Mouse (Mus musculus) intestine, postnatal 0 days (tissue): ENCODE measurements around the gene Cip2a. TPM values are rescaled to one million over a fixed set of nuclear protein-coding genes. Genes with fewer than 3 reads are reported as not detected.
A peak's percentile ranks its signal among the peaks of the same experiment; 100 is the strongest.

Source experiments
- ATAC-seq: fragments of 200-750 bp; cut with Nextera tagmentation; 2 replicates; pipeline ENCODE4 v1.8.0; 2017; ENCODE audit warnings: mild to moderate bottlenecking, moderate TSS enrichment, moderate library complexity
- H3K27ac ChIP-seq: fragments of 300-500 bp; sonication (generic); 2 replicates; pipeline ENCODE4 v1.5.1; 2014; ENCODE audit warnings: mild to moderate bottlenecking, low read depth, low read length, moderate library complexity
- H3K27me3 ChIP-seq: fragments of 300-500 bp; sonication (generic); replicated peaks from 2 replicates; pipeline ENCODE4 v1.6.1; 2014; ENCODE audit warnings: low read length, mixed read lengths; ENCODE audit not compliant: control insufficient read depth, insufficient read depth
- H3K36me3 ChIP-seq: fragments of 300-500 bp; sonication (generic); 2 replicates; pipeline ENCODE4 v1.6.1; 2014; ENCODE audit warnings: mild to moderate bottlenecking, moderate library complexity; ENCODE audit not compliant: control insufficient read depth, insufficient read depth
- H3K4me1 ChIP-seq: fragments of 300-500 bp; sonication (generic); replicated peaks from 2 replicates; pipeline ENCODE4 v1.6.1; 2014; ENCODE audit warnings: antibody characterized with exemption, low read length, mixed read lengths; ENCODE audit not compliant: control insufficient read depth, insufficient read depth
- H3K4me2 ChIP-seq: fragments of 300-500 bp; sonication (generic); replicated peaks from 2 replicates; pipeline ENCODE4 v1.6.1; 2014; ENCODE audit warnings: low read depth, mild to moderate bottlenecking, moderate library complexity
- H3K4me3 ChIP-seq: fragments of 300-500 bp; sonication (generic); 2 replicates; pipeline ENCODE4 v1.5.1; 2014; ENCODE audit warnings: low read depth, low read length
- H3K9ac ChIP-seq: fragments of 300-500 bp; sonication (generic); 2 replicates; pipeline ENCODE4 v1.6.1; 2014; ENCODE audit warnings: mild to moderate bottlenecking, low read depth, low read length
- H3K9me3 ChIP-seq: fragments of 300-500 bp; sonication (generic); 2 replicates; pipeline ENCODE4 v1.6.1; 2016; ENCODE audit warnings: mixed run types; ENCODE audit not compliant: control insufficient read depth
- CTCF ChIP-seq: sonication (generic); IDR thresholded peaks from 2 replicates; pipeline ENCODE4 v1.5.1; 2016; ENCODE audit warnings: low read depth, mild to moderate bottlenecking, control low read depth, antibody characterized with exemption, moderate library complexity
- WGBS: fragments of 180-500 bp; shearing (Covaris S2); extraction: QIAGEN DNeasy Blood & Tissue Kit; methylation state at CpG from one replicate; pipeline ENCODE4 v1.1.7; 2014; 5-methylcytosine and 5-hydroxymethylcytosine counted together
- polyA plus RNA-seq: library from polyadenylated mRNA; unstranded; fragments of >200 nt; fragmentation: Nextera tagmentation; extraction: Ambion mirVana; gene quantifications from 2 replicates; pipeline ENCODE4 v1.2.1, GENCODE M21; 2015

Gene Cip2a
- polyA plus RNA-seq, 1 experiment from 2014 or later, result 6.2 TPM

DNA sequence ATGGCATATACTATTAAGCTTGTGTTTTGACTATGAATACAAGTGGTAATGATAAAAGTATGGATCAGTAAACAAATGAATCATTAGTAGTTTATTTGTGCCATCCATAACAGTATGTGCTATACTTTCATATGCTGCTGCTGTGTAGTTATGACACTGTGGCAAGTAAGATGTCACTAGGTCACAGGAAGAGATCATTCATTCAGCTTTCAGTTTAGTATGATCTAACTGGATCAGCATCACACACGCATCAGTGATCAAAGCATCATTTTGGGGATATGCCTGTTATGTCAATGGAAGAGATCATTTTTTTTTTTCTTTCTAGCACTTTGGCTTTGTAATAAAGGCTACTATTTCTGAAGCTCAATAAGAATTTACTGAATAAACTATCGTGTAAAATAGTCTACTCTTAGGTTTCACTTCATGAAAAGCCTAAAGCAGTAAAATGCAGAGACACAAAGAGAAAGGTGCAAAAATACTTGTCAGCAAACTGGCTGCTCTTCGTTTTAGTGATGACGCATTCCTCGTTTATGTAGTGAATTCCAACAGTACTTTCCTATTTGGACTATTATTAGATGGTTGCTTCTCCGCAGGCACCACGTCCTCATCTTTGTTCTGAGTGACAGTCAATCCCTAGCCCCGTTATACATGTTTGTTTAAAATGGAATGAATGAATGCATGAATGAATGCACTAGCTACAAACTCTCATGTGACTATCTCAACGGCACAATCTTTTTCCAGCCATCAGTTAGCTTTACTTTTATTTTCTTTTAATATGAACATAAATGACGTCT, 1.4 kb upstream of the Cip2a start:
- peak overlapping the region; percentile 89 for H3K4me2 ChIP-seq
- no peaks in the 10 kb centered on the region for H3K27me3 ChIP-seq
- ATAC-seq, result no peak
- H3K4me1 ChIP-seq, result no peaks in the 10 kb centered on the region
- WGBS, result 26% methylated on average over 10 of the region's 10 CpGs
- H3K36me3 ChIP-seq, result no peaks in the 10 kb centered on the region
- H3K27ac ChIP-seq, result no peak overlapping the region
- no peak for TF ChIP-seq CTCF
- no peaks in the 10 kb centered on the region for H3K9me3 ChIP-seq
- H3K4me3 ChIP-seq, result peak overlapping the region; percentile 99
- H3K9ac ChIP-seq, result peak overlapping the region; percentile 97; the same call in 1 of the 2 replicates

DNA sequence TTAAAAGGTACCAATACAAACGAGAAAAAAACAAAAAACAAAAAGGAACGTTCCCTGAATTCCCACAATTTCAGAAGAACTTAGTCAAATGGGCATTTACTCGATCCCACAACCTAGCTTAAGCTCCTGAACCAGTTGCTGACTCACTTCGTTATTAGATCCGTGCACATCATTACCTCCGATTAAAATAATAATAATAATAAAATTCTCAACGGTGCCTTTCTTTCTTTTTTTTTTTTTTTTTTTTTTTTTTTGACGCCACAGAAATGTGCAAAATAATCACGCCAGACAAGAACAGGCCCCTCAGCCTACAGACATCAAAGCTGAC, 790 bp upstream of the Cip2a start:
- Histone ChIP-seq H3K27ac (peak overlapping the region; percentile 90), H3K4me2 (peak overlapping the region; percentile 89), H3K4me3 (peak overlapping the region; percentile 99), H3K36me3 (no peaks in the 10 kb centered on the region), H3K27me3 (no peaks in the 10 kb centered on the region), H3K9ac (peak overlapping the region; percentile 97), H3K9me3 (no peaks in the 10 kb centered on the region), H3K4me1 (no peaks in the 10 kb centered on the region)
- no peak for TF ChIP-seq CTCF
- no peak for ATAC-seq
- WGBS, result 1% methylated on average over 9 of the region's 9 CpGs

GRCm38 (mm10) chr16:48994343-48994693, 333 bp downstream of the Cip2a start:
- Histone ChIP-seq H3K36me3 (0 out of 2 replicates have a peak, but pooled peaks cover under 1% of the 10 kb centered on the region), H3K9me3 (no peaks in the 10 kb centered on the region), H3K4me1 (no peaks in the 10 kb centered on the region), H3K27me3 (no peaks in the 10 kb centered on the region), H3K4me2 (peak overlapping the region; percentile 89), H3K9ac (peak overlapping the region; percentile 97), H3K27ac (0 out of 2 replicates have a peak overlapping the region, but pooled peaks have one; percentile 41), H3K4me3 (peak overlapping the region; percentile 99)
- TF ChIP-seq CTCF, result no peak
- WGBS, result under 1% methylated on average over 18 of the region's 18 CpGs
- peak; percentile 39 for ATAC-seq

GRCm38 (mm10) chr16:49004151-49004550, 10.2 kb downstream of the Cip2a start:
- H3K27me3 ChIP-seq, result no peaks in the 10 kb centered on the region
- no peak overlapping the region for H3K27ac ChIP-seq
- no peak for ATAC-seq
- peaks cover 27% of the 10 kb centered on the region; the same call in 1 of the 2 replicates for H3K36me3 ChIP-seq
- no peak for TF ChIP-seq CTCF
- H3K4me2 ChIP-seq, result no peak overlapping the region
- 85% methylated on average over 5 of the region's 5 CpGs for WGBS
- no peaks in the 10 kb centered on the region for H3K9me3 ChIP-seq
- no peak overlapping the region for H3K9ac ChIP-seq
- no peak overlapping the region for H3K4me3 ChIP-seq
- no peaks in the 10 kb centered on the region for H3K4me1 ChIP-seq

GRCm38 (mm10) chr16:49016620-49017332, 22.8 kb downstream of the Cip2a start:
- Histone ChIP-seq H3K4me1 (no peaks in the 10 kb centered on the region), H3K9me3 (no peaks in the 10 kb centered on the region), H3K27ac (no peak overlapping the region), H3K27me3 (no peaks in the 10 kb centered on the region), H3K9ac (no peak overlapping the region), H3K36me3 (peaks cover 10% of the 10 kb centered on the region), H3K4me3 (no peak overlapping the region), H3K4me2 (no peak overlapping the region)
- 81% methylated on average over 5 of the region's 5 CpGs for WGBS
- peak; percentile 62 for TF ChIP-seq CTCF
- no peak for ATAC-seq

DNA sequence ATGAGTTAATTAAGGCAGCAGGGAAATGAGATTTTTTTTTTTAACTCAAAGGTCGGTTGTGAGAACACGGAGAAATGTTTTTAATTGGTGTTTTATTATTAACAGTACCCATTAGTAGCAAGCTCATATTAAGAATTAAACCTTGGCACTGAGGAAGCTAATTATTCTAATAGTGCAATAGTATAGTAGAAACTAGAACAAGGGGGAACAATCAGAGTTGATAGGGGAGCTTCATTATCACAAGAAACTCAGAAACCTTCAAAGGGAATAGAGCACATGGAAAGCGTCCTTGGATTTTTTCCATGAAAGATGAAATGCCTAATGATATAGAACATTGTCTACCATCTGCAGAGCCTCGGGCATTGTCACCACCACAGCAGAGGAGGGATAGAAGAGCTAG, 41.9 kb downstream of the Cip2a start:
- H3K27ac ChIP-seq, result no peak overlapping the region
- no peaks in the 10 kb centered on the region for H3K9me3 ChIP-seq
- H3K4me1 ChIP-seq, result no peaks in the 10 kb centered on the region
- no peak for ATAC-seq
- H3K4me3 ChIP-seq, result no peak overlapping the region
- H3K36me3 ChIP-seq, result no peaks in the 10 kb centered on the region
- WGBS, result 78% methylated on average over 4 of the region's 4 CpGs
- H3K4me2 ChIP-seq, result no peak overlapping the region
- no peaks in the 10 kb centered on the region for H3K27me3 ChIP-seq
- TF ChIP-seq CTCF, result no peak
- H3K9ac ChIP-seq, result no peak overlapping the region
